Mouse (Mus musculus): ENCODE data around the gene Usp3. TPM values are rescaled to one million over a fixed set of nuclear protein-coding genes. Genes with fewer than 3 reads are reported as not detected.
A peak's percentile ranks its signal among the peaks of the same experiment; 100 is the strongest.

Usp3 gene
- polyA plus RNA-seq, 1 experiment from 2014 or later = 19.8 TPM

DNA sequence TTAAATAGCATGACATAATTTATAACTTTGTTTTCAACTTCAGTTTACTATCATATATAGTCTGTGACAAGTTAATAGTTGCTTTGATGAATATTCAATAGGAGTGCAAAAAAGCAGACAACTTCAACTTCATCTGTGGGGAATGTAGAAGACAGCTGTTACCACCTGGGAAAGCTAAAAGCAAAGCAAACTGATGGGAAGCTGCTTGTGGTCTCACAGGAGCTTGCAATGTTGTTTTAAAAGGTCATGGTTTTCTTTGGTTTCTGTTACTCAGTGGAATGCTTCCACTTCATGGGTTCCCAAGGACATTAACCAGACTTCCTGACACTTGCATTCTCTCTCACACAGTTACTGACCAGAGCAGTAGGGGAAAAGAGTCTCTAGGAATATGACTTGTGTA, 104.2 kb downstream of the Usp3 start:
- H3K4me3 ChIP-seq (ENCODE audit: low read depth, low read length) = no peak overlapping the region
- no peaks in the 10 kb centered on the region for H3K27me3 ChIP-seq (ENCODE audit: insufficient read depth, low read length)
- H3K4me2 ChIP-seq (ENCODE audit: low read depth, low read length) = no peak overlapping the region
- no peak for DNase-seq
- no peak overlapping the region for H3K9ac ChIP-seq (replicated peaks)
- H3K36me3 ChIP-seq (replicated peaks; ENCODE audit: insufficient read depth, low read length) = peaks cover 89% of the 10 kb centered on the region
- H3K9me3 ChIP-seq (ENCODE audit: low read length) = no peaks in the 10 kb centered on the region
- TF ChIP-seq EP300 (IDR thresholded peaks at IDR 0.05; ENCODE audit: low read depth) = no peak
- TF ChIP-seq CTCF (IDR thresholded peaks at IDR 0.05; ENCODE audit: low read depth) = no peak
- no peak for ATAC-seq
- no peaks in the 10 kb centered on the region for H3K4me1 ChIP-seq (ENCODE audit: insufficient read depth)
- H3K27ac ChIP-seq (ENCODE audit: low read depth) = no peak overlapping the region

DNA sequence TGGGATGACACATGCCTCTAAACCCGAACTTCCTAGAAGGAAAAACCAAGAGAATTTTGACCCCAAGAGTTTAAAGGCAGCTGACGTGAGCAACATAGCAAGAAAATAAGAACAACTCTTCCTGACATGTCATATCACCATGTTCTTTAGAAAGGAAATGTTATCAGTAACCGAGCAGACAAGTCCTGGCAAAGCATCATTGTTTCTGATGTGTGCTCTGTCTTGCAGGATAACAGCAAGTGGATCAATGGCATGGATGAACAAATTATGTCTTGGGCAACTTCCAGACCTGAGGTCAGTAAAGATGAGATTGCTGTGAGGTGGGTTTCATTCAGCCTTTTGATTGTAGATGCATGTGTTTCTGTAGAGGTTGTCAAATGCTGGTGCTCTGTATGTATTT, 109.5 kb downstream of the Usp3 start:
- no peak overlapping the region for H3K9ac ChIP-seq (replicated peaks)
- no peaks in the 10 kb centered on the region for H3K9me3 ChIP-seq (ENCODE audit: low read length)
- H3K4me1 ChIP-seq (ENCODE audit: insufficient read depth) = no peaks in the 10 kb centered on the region
- H3K4me2 ChIP-seq (ENCODE audit: low read depth, low read length) = no peak overlapping the region
- H3K27ac ChIP-seq (ENCODE audit: low read depth) = no peak overlapping the region
- peaks cover 79% of the 10 kb centered on the region for H3K36me3 ChIP-seq (replicated peaks; ENCODE audit: insufficient read depth, low read length)
- no peak overlapping the region for H3K4me3 ChIP-seq (ENCODE audit: low read depth, low read length)
- no peaks in the 10 kb centered on the region for H3K27me3 ChIP-seq (ENCODE audit: insufficient read depth, low read length)
- peak; percentile 87 for TF ChIP-seq EP300 (IDR thresholded peaks at IDR 0.05; ENCODE audit: low read depth)
- TF ChIP-seq CTCF (IDR thresholded peaks at IDR 0.05; ENCODE audit: low read depth) = no peak
- no peak for DNase-seq
- peak; percentile 62 for ATAC-seq
- 46% methylated on average over 3 of the region's 3 CpGs for WGBS (ENCODE audit: insufficient replicate concordance)

DNA sequence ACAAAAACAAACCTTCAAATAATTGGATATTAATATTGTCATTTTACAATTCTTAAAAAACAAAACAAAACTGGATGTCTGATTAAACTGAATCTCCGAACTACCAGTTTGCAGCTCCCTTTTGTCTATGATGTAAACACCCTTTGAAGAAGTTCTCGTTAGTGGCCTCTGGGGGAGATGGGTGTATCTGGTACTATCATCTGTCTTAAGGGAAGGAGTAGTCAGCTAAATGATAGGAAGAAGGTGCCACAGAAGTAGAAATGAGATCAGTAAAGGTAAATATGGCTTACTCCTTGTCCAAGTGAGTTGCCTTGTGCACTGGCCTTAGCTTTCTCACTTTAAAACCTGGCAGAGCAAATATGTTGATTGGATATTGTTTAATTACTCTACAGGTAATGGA, 115.2 kb downstream of the Usp3 start:
- H3K36me3 ChIP-seq (replicated peaks; ENCODE audit: insufficient read depth, low read length) = peaks cover 76% of the 10 kb centered on the region
- H3K9me3 ChIP-seq (ENCODE audit: low read length) = no peaks in the 10 kb centered on the region
- H3K27me3 ChIP-seq (ENCODE audit: insufficient read depth, low read length) = no peaks in the 10 kb centered on the region
- TF ChIP-seq CTCF (IDR thresholded peaks at IDR 0.05; ENCODE audit: low read depth) (no peak), EP300 (IDR thresholded peaks at IDR 0.05; ENCODE audit: low read depth) (no peak)
- no peak for DNase-seq
- WGBS (ENCODE audit: insufficient replicate concordance) = 71% methylated on average over 2 of the region's 2 CpGs
- ATAC-seq = no peak
- H3K27ac ChIP-seq (ENCODE audit: low read depth) = no peak overlapping the region
- no peaks in the 10 kb centered on the region for H3K4me1 ChIP-seq (ENCODE audit: insufficient read depth)
- no peak overlapping the region for H3K4me2 ChIP-seq (ENCODE audit: low read depth, low read length)
- no peak overlapping the region for H3K4me3 ChIP-seq (ENCODE audit: low read depth, low read length)
- no peak overlapping the region for H3K9ac ChIP-seq (replicated peaks)

DNA sequence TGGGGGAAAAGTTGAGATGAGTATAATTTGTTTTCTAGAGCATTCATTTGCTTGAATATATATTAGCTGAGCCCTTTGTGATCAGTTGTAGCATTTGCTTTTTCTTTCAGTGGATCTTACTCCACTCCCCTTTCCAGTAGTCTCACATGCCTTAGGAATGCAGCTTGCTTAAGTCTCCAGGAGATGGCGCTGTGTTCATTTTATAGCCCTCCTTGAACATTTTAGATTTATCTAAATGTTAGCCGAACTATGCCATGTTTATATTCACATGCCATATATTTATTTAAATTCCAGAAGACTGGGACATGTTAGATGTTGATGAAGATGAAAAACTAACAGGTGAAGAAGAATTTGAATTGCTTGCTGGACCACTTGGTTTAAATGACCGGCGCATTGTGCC, 127.9 kb downstream of the Usp3 start:
- ATAC-seq (no peak), DNase-seq (no peak)
- TF ChIP-seq CTCF (IDR thresholded peaks at IDR 0.05; ENCODE audit: low read depth) = peak; percentile 76
- TF ChIP-seq EP300 (IDR thresholded peaks at IDR 0.05; ENCODE audit: low read depth) = no peak
- Histone ChIP-seq H3K9ac (replicated peaks) (no peak overlapping the region), H3K4me3 (ENCODE audit: low read depth, low read length) (no peak overlapping the region), H3K4me1 (ENCODE audit: insufficient read depth) (no peaks in the 10 kb centered on the region), H3K4me2 (ENCODE audit: low read depth, low read length) (no peak overlapping the region), H3K9me3 (ENCODE audit: low read length) (no peaks in the 10 kb centered on the region), H3K27me3 (ENCODE audit: insufficient read depth, low read length) (no peaks in the 10 kb centered on the region), H3K36me3 (replicated peaks; ENCODE audit: insufficient read depth, low read length) (peaks cover 74% of the 10 kb centered on the region), H3K27ac (ENCODE audit: low read depth) (no peak overlapping the region)
- 57% methylated on average over 4 of the region's 4 CpGs for WGBS (ENCODE audit: insufficient replicate concordance)

Other genes with a start within 250 kb of the Usp3 start
- gene Herc1, start 242.7 kb downstream of the Usp3 start, polyA plus RNA-seq (2015; fragmentation: Nextera tagmentation; extraction: Ambion mirVana) = 11.9 and 13.9 TPM in 2 replicates
- 0.51 and 0.88 TPM in 2 replicates for gene Fbxl22, start 78.5 kb downstream of the Usp3 start, polyA plus RNA-seq (2015; fragmentation: Nextera tagmentation; extraction: Ambion mirVana)
- gene Car12, start 120.5 kb upstream of the Usp3 start, polyA plus RNA-seq (2015; fragmentation: Nextera tagmentation; extraction: Ambion mirVana) = 0.05 and 0.12 TPM in 2 replicates
- gene Aph1b, start 202.3 kb upstream of the Usp3 start, polyA plus RNA-seq (2015; fragmentation: Nextera tagmentation; extraction: Ambion mirVana) = 2.0 and 2.1 TPM in 2 replicates
- 0.25 and 0.27 TPM in 2 replicates for gene Gm10647, start 203.9 kb upstream of the Usp3 start, polyA plus RNA-seq (2015; fragmentation: Nextera tagmentation; extraction: Ambion mirVana)
- gene Aph1c, start 241.6 kb upstream of the Usp3 start, polyA plus RNA-seq (2015; fragmentation: Nextera tagmentation; extraction: Ambion mirVana) = 3.3 and 4.1 TPM in 2 replicates

All from liver, postnatal 0 days (tissue).